Comparison of ENCODE assay signal across 9 mouse cellular contexts in genomic region chr7:19503481-19504068, GRCm38 (mm10). TPM values are rescaled to one million over a fixed set of nuclear protein-coding genes. Genes with fewer than 3 reads are reported as not detected.
A peak's percentile ranks its signal among the peaks of the same experiment; 100 is the strongest.
DNase-seq lines count a peak whose midpoint lies in the region; ATAC-seq and TF ChIP-seq lines count a peak whose summit lies in the region.
"Had no signal": no experiment of that assay in that cellular context is flagged by ENCODE, and none has a peak within 500 bp of the region (broad histone marks: within the 10 kb centered on the region; RNA-seq: fewer than 3 reads in every experiment).

No protein-coding gene starts in this region.

- H3K27ac ChIP-seq in forebrain, embryonic 14.5 days (ENCODE audit: low read depth, low read length), result no peak overlapping the region
- H3K27ac ChIP-seq in forebrain, embryonic 13.5 days, result no peak overlapping the region
- H3K27ac ChIP-seq in hindbrain, postnatal 0 days, result no peak overlapping the region
- H3K27ac ChIP-seq: limb, embryonic 13.5 days had no signal

- H3K4me3 ChIP-seq in forebrain, embryonic 14.5 days (ENCODE audit: low read depth, low read length), result no peak overlapping the region
- no peak overlapping the region for H3K4me3 ChIP-seq in forebrain, embryonic 13.5 days
- H3K4me3 ChIP-seq in hindbrain, postnatal 0 days (ENCODE audit: low read length), result no peak overlapping the region
- H3K4me3 ChIP-seq: limb, embryonic 13.5 days had no signal

- H3K36me3 ChIP-seq in forebrain, embryonic 14.5 days (ENCODE audit: control insufficient read depth, insufficient read depth, low read length), result no peaks in the 10 kb centered on the region
- no peaks in the 10 kb centered on the region for H3K36me3 ChIP-seq in forebrain, embryonic 13.5 days (ENCODE audit: poor library complexity, severe bottlenecking)
- H3K36me3 ChIP-seq in hindbrain, postnatal 0 days (ENCODE audit: insufficient read depth, low read length), result no peaks in the 10 kb centered on the region
- H3K36me3 ChIP-seq: limb, embryonic 13.5 days had no signal

- ATAC-seq in forebrain, embryonic 14.5 days, result no peak
- ATAC-seq in forebrain, embryonic 13.5 days, result no peak
- ATAC-seq in hindbrain, postnatal 0 days, result no peak

- H3K27me3 ChIP-seq in forebrain, embryonic 14.5 days (replicated peaks; ENCODE audit: control insufficient read depth, insufficient read depth, low read length), result no peaks in the 10 kb centered on the region
- H3K27me3 ChIP-seq in forebrain, embryonic 13.5 days, result no peaks in the 10 kb centered on the region
- H3K27me3 ChIP-seq in hindbrain, postnatal 0 days (ENCODE audit: insufficient read depth, low read length), result no peaks in the 10 kb centered on the region
- H3K27me3 ChIP-seq: limb, embryonic 13.5 days had no signal

- peak; percentile 62 for DNase-seq in forebrain, embryonic 14.5 days (ENCODE audit: low spot score)
- DNase-seq in ovary, postnatal 14 days (ENCODE audit: low spot score), result peak; percentile 51
- DNase-seq in ovary, postnatal 10 days (ENCODE audit: low spot score), result no peak
- DNase-seq in cerebellum, adult 11 months, result peak; percentile 53
- peak; percentile 52 for DNase-seq in hindbrain, postnatal 0 days (ENCODE audit: low spot score)
- peak; percentile 31 to 46 for DNase-seq in natural killer cell, adult 2 months (ENCODE audit: low spot score in 2 of 2)
- no peak for DNase-seq in layer of hippocampus, postnatal 36 days

- H3K4me2 ChIP-seq in forebrain, embryonic 14.5 days (ENCODE audit: low read length), result no peak overlapping the region
- H3K4me2 ChIP-seq in forebrain, embryonic 13.5 days, result no peak overlapping the region
- no peak overlapping the region for H3K4me2 ChIP-seq in hindbrain, postnatal 0 days (ENCODE audit: low read depth, low read length)
- H3K4me2 ChIP-seq: limb, embryonic 13.5 days had no signal

- no peak overlapping the region for H3K9ac ChIP-seq in forebrain, embryonic 14.5 days (ENCODE audit: low read length)
- no peak overlapping the region for H3K9ac ChIP-seq in forebrain, embryonic 13.5 days
- H3K9ac ChIP-seq in hindbrain, postnatal 0 days (replicated peaks; ENCODE audit: low read length), result no peak overlapping the region
- H3K9ac ChIP-seq: limb, embryonic 13.5 days had no signal

- H3K4me1 ChIP-seq in forebrain, embryonic 14.5 days (ENCODE audit: control insufficient read depth, insufficient read depth, low read length), result peaks cover 10% of the 10 kb centered on the region
- H3K4me1 ChIP-seq in forebrain, embryonic 13.5 days, result peaks cover 16% of the 10 kb centered on the region
- H3K4me1 ChIP-seq in hindbrain, postnatal 0 days (ENCODE audit: insufficient read depth, low read length), result 0 out of 2 replicates have a peak, but pooled peaks cover 4% of the 10 kb centered on the region

- no peaks in the 10 kb centered on the region for H3K9me3 ChIP-seq in forebrain, embryonic 14.5 days (replicated peaks; ENCODE audit: control insufficient read depth, low read length)
- H3K9me3 ChIP-seq in forebrain, embryonic 13.5 days (replicated peaks), result no peaks in the 10 kb centered on the region
- no peaks in the 10 kb centered on the region for H3K9me3 ChIP-seq in hindbrain, postnatal 0 days (ENCODE audit: low read length)
- H3K9me3 ChIP-seq: limb, embryonic 13.5 days had no signal

- WGBS in forebrain, embryonic 14.5 days, result 41% methylated on average over 5 of the region's 5 CpGs
- WGBS in forebrain, embryonic 13.5 days, result 33% methylated on average over 5 of the region's 5 CpGs
- WGBS in hindbrain, postnatal 0 days, result 39% methylated on average over 5 of the region's 5 CpGs

- peak; percentile 90 for TF ChIP-seq CTCF in hindbrain, postnatal 0 days (IDR thresholded peaks at IDR 0.05; ENCODE audit: low read depth)

RNA-seq across cellular contexts. Expression of gene Bloc1s3, which starts 4.6 kb away (rescaled TPM):
- 2.1 and 2.3 TPM in 2 replicates for polyA plus RNA-seq in forebrain, embryonic 14.5 days (2014; fragmentation: Nextera tagmentation; extraction: Ambion mirVana)
- 3.3 and 3.4 TPM in 2 replicates for polyA plus RNA-seq in forebrain, embryonic 13.5 days (2015; fragmentation: Nextera tagmentation; extraction: Ambion mirVana)
- 18.8 and 22.4 TPM in 2 replicates for total RNA-seq in hindbrain, postnatal 0 days (2014; rRNA removed)
- polyA plus RNA-seq in hindbrain, postnatal 0 days (2015; fragmentation: Nextera tagmentation; extraction: Ambion mirVana), result 3.8 and 4.3 TPM in 2 replicates
- total RNA-seq in layer of hippocampus, postnatal 36 days (2021), result 1 to 10 TPM; 6.8 to 6.9 TPM

RNA-seq across cellular contexts. Expression of gene Trappc6a, which starts 4.6 kb away (rescaled TPM):
- polyA plus RNA-seq in forebrain, embryonic 14.5 days (2014; fragmentation: Nextera tagmentation; extraction: Ambion mirVana), result 34.2 and 42.5 TPM in 2 replicates
- 39.3 and 40.6 TPM in 2 replicates for polyA plus RNA-seq in forebrain, embryonic 13.5 days (2015; fragmentation: Nextera tagmentation; extraction: Ambion mirVana)
- 26.4 and 46.5 TPM in 2 replicates for total RNA-seq in hindbrain, postnatal 0 days (2014; rRNA removed)
- 42.8 and 44.3 TPM in 2 replicates for polyA plus RNA-seq in hindbrain, postnatal 0 days (2015; fragmentation: Nextera tagmentation; extraction: Ambion mirVana)
- total RNA-seq in layer of hippocampus, postnatal 36 days (2021), result 10 to 100 TPM; 19.8 to 21.5 TPM

RNA-seq across cellular contexts. Expression of gene Nkpd1, which starts 14.1 kb away (rescaled TPM):
- 0.36 and 0.57 TPM in 2 replicates for polyA plus RNA-seq in forebrain, embryonic 14.5 days (2014; fragmentation: Nextera tagmentation; extraction: Ambion mirVana)
- 0.15 and 0.21 TPM in 2 replicates for polyA plus RNA-seq in forebrain, embryonic 13.5 days (2015; fragmentation: Nextera tagmentation; extraction: Ambion mirVana)
- total RNA-seq in hindbrain, postnatal 0 days (2014; rRNA removed), result 1.9 and 4.4 TPM in 2 replicates
- 1.3 TPM in 2 replicates for polyA plus RNA-seq in hindbrain, postnatal 0 days (2015; fragmentation: Nextera tagmentation; extraction: Ambion mirVana)
- under 1 TPM; 0.37 to 0.48 TPM for total RNA-seq in layer of hippocampus, postnatal 36 days (2021)

RNA-seq across cellular contexts. Expression of gene Exoc3l2, which starts 40.4 kb away (rescaled TPM):
- polyA plus RNA-seq in forebrain, embryonic 14.5 days (2014; fragmentation: Nextera tagmentation; extraction: Ambion mirVana), result 0.16 and 0.25 TPM in 2 replicates
- 0.13 and 0.29 TPM in 2 replicates for polyA plus RNA-seq in forebrain, embryonic 13.5 days (2015; fragmentation: Nextera tagmentation; extraction: Ambion mirVana)
- total RNA-seq in hindbrain, postnatal 0 days (2014; rRNA removed), result 0.61 and 1.3 TPM in 2 replicates
- polyA plus RNA-seq in hindbrain, postnatal 0 days (2015; fragmentation: Nextera tagmentation; extraction: Ambion mirVana), result 2.0 and 2.3 TPM in 2 replicates
- under 1 TPM; 0.18 to 0.20 TPM for total RNA-seq in layer of hippocampus, postnatal 36 days (2021)

RNA-seq across cellular contexts. Expression of gene Mark4, which starts 45.0 kb away (rescaled TPM):
- polyA plus RNA-seq in forebrain, embryonic 14.5 days (2014; fragmentation: Nextera tagmentation; extraction: Ambion mirVana), result 9.2 and 13.0 TPM in 2 replicates
- 11.7 and 12.2 TPM in 2 replicates for polyA plus RNA-seq in forebrain, embryonic 13.5 days (2015; fragmentation: Nextera tagmentation; extraction: Ambion mirVana)
- 60.3 and 60.5 TPM in 2 replicates for total RNA-seq in hindbrain, postnatal 0 days (2014; rRNA removed)
- polyA plus RNA-seq in hindbrain, postnatal 0 days (2015; fragmentation: Nextera tagmentation; extraction: Ambion mirVana), result 16.2 and 18.1 TPM in 2 replicates
- total RNA-seq in layer of hippocampus, postnatal 36 days (2021), result 100 to 1,000 TPM in 1 of 2 experiments, 10 to 100 TPM in 1; 90.6 to 102 TPM

Comparison
In these comparisons a context has a peak if more than half of its experiments do, and no peak if none do; other contexts are left out.
1. DNase-seq: peak in forebrain, embryonic 14.5 days (single experiment), ovary, postnatal 14 days (single experiment), cerebellum, adult 11 months (single experiment), hindbrain, postnatal 0 days (single experiment) and natural killer cell, adult 2 months (2 of 2); none in ovary, postnatal 10 days (single experiment) and layer of hippocampus, postnatal 36 days (0 of 2).